Mouse (Mus musculus): Measurements from ENCODE around the gene 4933436I01Rik. TPM values are rescaled to one million over a fixed set of nuclear protein-coding genes. Genes with fewer than 3 reads are reported as not detected.

4933436I01Rik gene
- polyA plus RNA-seq (2015; fragmentation: Nextera tagmentation; extraction: Ambion mirVana): not detected in 2 replicates

GRCm38 (mm10) chrX:67921350-67921749, at the start of gene 4933436I01Rik:
4933436I01Rik (minus strand) TSS chrX:67921450.
- Histone ChIP-seq H3K4me1 (replicated peaks) (no peaks in the 10 kb centered on the region), H3K9me3 (replicated peaks) (no peaks in the 10 kb centered on the region), H3K36me3 (no peaks in the 10 kb centered on the region), H3K9ac (no peak within 1 kb of the TSS), H3K27me3 (no peaks in the 10 kb centered on the region), H3K4me2 (no peak within 1 kb of the TSS), H3K4me3 (no peak within 1 kb of the TSS), H3K27ac (no peak within 1 kb of the TSS)
- ATAC-seq (replicated peaks; ENCODE audit: insufficient number of reproducible peaks, insufficient read depth, low FRiP score, low read depth): no peak
- WGBS: 50% methylated on average over 1 of the region's 1 CpGs

DNA sequence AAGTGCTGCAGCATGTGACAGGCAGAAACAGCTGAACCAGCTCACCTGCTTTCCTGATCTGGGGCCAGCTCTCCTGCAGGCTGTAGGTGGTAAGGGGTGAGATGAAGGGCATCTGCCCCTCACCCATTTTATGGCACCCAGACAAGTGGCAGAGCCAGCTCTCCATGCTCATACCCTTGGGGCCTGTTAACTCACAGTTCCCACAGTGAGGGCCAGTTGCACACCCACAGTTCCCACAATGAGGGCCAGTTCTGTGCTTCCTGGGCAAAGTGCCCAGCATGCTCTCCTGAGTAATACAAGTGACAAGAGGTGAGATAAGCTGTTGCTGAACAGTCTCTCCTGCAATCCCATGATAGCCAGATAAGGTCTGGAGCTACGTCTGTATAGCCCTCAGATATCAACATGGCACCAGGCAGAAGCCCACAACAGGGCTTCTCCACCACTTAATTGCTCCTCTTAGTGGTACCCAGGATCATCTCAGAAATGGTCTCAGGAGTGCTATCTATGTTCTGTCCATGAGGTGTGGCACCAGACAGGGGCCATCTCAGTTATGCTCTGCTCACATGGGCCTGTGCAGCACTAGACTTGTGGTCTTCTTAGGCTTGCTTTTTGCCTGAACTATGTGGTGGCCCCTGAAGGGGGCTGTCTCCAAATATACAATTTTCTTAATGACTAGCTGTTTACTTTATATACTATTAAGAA, 3.7 kb upstream of the 4933436I01Rik start:
- H3K4me1 ChIP-seq (replicated peaks): no peaks in the 10 kb centered on the region
- 13% methylated on average over 1 of the region's 1 CpGs for WGBS
- no peaks in the 10 kb centered on the region for H3K27me3 ChIP-seq
- no peaks in the 10 kb centered on the region for H3K9me3 ChIP-seq (replicated peaks)
- H3K4me3 ChIP-seq: no peak overlapping the region
- ATAC-seq (replicated peaks; ENCODE audit: insufficient number of reproducible peaks, insufficient read depth, low FRiP score, low read depth): peak; percentile 79; the same call in 1 of the 2 replicates
- H3K36me3 ChIP-seq: no peaks in the 10 kb centered on the region
- H3K4me2 ChIP-seq: no peak overlapping the region
- H3K27ac ChIP-seq: peak overlapping the region; percentile 37; the same call in 1 of the 2 replicates
- H3K9ac ChIP-seq: no peak overlapping the region

- ATAC-seq (replicated peaks; ENCODE audit: insufficient number of reproducible peaks, insufficient read depth, low FRiP score, low read depth): no peak
- no peaks in the 10 kb centered on the region for H3K9me3 ChIP-seq (replicated peaks)
- no peaks in the 10 kb centered on the region for H3K36me3 ChIP-seq
- WGBS: 67% methylated on average over 3 of the region's 3 CpGs
- H3K27ac ChIP-seq: no peak overlapping the region
- H3K4me1 ChIP-seq (replicated peaks): no peaks in the 10 kb centered on the region
- no peaks in the 10 kb centered on the region for H3K27me3 ChIP-seq
- no peak overlapping the region for H3K4me2 ChIP-seq
- no peak overlapping the region for H3K9ac ChIP-seq
- no peak overlapping the region for H3K4me3 ChIP-seq
These were observed 37.8 kb downstream of the 4933436I01Rik start for GRCm38 (mm10) chrX:67883406-67883805.

Other genes with a start within 250 kb of the 4933436I01Rik start
- gene Gm1140, start 227.9 kb downstream of the 4933436I01Rik start, polyA plus RNA-seq (2015; fragmentation: Nextera tagmentation; extraction: Ambion mirVana): not detected in 2 replicates
- not detected in 2 replicates for gene Gm14692, start 225.8 kb downstream of the 4933436I01Rik start, polyA plus RNA-seq (2015; fragmentation: Nextera tagmentation; extraction: Ambion mirVana)

All from heart, embryonic 15.5 days (tissue).